Mouse (Mus musculus): Measurements from ENCODE around the gene Sugt1. TPM values are rescaled to one million over a fixed set of nuclear protein-coding genes. Genes with fewer than 3 reads are reported as not detected.

Gene Sugt1
- polyA plus RNA-seq, 1 experiment from 2014 or later = 91.2 TPM

DNA sequence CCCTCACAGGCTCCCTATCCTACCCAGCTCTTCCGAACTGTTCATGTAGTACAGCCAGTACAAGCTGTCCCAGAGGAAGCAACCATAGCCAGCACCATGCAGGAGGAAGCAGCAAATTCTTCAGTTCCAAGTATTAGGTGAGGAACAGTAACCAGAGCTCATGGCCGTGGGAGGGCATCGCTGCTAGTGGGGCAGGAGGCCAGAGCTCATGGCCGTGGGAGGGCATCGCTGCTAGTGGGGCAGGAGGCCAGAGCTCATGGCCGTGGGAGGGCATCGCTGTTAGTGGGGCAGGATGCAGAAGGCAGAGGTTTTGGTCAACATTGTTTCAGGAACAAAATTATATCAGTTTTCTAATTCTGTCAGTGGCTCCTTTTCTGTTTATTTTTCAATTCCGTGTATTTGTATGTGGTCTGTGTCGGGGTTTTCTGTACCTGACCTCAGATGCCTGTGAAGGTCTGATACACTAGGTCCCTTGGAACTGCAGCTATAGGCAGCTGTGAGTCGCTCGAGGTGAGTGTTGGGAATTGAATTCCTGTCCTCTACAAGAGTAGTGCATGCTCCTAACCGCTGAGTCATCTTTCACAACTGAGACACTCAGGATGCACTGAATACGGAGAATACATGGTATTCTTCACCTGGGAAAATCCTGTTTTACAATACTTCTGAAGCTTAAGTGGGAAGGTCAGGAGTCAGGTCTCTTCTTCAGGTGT lies 13.9 kb upstream of the Sugt1 start:
- no peak for ATAC-seq
- Histone ChIP-seq H3K36me3 (ENCODE audit: control insufficient read depth, insufficient read depth, low read length) (peaks cover 2% of the 10 kb centered on the region; the same call in 1 of the 2 replicates), H3K4me2 (ENCODE audit: low read length) (no peak overlapping the region), H3K4me1 (ENCODE audit: control insufficient read depth, insufficient read depth, low read depth, low read length) (no peaks in the 10 kb centered on the region), H3K9ac (ENCODE audit: low read depth, low read length) (no peak overlapping the region), H3K27ac (ENCODE audit: low read depth, low read length) (no peak overlapping the region), H3K9me3 (ENCODE audit: control insufficient read depth, low read length) (no peaks in the 10 kb centered on the region), H3K27me3 (replicated peaks; ENCODE audit: control insufficient read depth, insufficient read depth, low read length) (no peaks in the 10 kb centered on the region), H3K4me3 (ENCODE audit: low read length) (no peak overlapping the region)
- 93% methylated on average over 13 of the region's 13 CpGs for WGBS

DNA sequence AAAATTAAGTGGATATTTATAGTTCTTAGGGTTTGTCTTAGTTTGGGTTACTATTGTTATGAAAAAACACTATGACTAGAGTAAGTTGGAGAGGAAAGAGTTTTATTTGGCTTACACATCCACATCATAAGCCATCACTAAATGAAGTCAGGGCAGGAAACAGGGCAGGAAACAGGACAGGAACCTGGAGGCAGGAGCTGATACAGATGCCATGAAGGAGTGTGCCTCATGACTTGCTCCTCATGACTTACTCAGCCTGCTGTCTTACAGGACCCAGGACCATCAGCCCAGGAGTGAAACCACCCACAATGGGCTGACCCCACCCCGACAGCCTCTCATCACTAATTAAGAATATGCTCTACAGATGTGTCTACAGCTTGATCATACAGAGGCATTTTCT lies 13.1 kb upstream of the Sugt1 start:
- Histone ChIP-seq H3K27me3 (replicated peaks; ENCODE audit: control insufficient read depth, insufficient read depth, low read length) (no peaks in the 10 kb centered on the region), H3K9ac (ENCODE audit: low read depth, low read length) (no peak overlapping the region), H3K4me2 (ENCODE audit: low read length) (no peak overlapping the region), H3K4me1 (ENCODE audit: control insufficient read depth, insufficient read depth, low read depth, low read length) (no peaks in the 10 kb centered on the region), H3K9me3 (ENCODE audit: control insufficient read depth, low read length) (no peaks in the 10 kb centered on the region), H3K4me3 (ENCODE audit: low read length) (no peak overlapping the region), H3K36me3 (ENCODE audit: control insufficient read depth, insufficient read depth, low read length) (peaks cover 2% of the 10 kb centered on the region; the same call in 1 of the 2 replicates), H3K27ac (ENCODE audit: low read depth, low read length) (no peak overlapping the region)
- WGBS = 95% methylated on average over 1 of the region's 1 CpGs
- no peak for ATAC-seq

GRCm38 (mm10) chr14:79583526-79584245 lies 3.8 kb upstream of the Sugt1 start:
- ATAC-seq = no peak
- H3K9me3 ChIP-seq (ENCODE audit: control insufficient read depth, low read length) = no peaks in the 10 kb centered on the region
- no peak overlapping the region for H3K27ac ChIP-seq (ENCODE audit: low read depth, low read length)
- no peaks in the 10 kb centered on the region for H3K27me3 ChIP-seq (replicated peaks; ENCODE audit: control insufficient read depth, insufficient read depth, low read length)
- peaks cover 6% of the 10 kb centered on the region for H3K4me1 ChIP-seq (ENCODE audit: control insufficient read depth, insufficient read depth, low read depth, low read length)
- 77% methylated on average over 5 of the region's 5 CpGs for WGBS
- H3K9ac ChIP-seq (ENCODE audit: low read depth, low read length) = no peak overlapping the region
- no peaks in the 10 kb centered on the region for H3K36me3 ChIP-seq (ENCODE audit: control insufficient read depth, insufficient read depth, low read length)
- H3K4me2 ChIP-seq (ENCODE audit: low read length) = no peak overlapping the region
- no peak overlapping the region for H3K4me3 ChIP-seq (ENCODE audit: low read length)

DNA sequence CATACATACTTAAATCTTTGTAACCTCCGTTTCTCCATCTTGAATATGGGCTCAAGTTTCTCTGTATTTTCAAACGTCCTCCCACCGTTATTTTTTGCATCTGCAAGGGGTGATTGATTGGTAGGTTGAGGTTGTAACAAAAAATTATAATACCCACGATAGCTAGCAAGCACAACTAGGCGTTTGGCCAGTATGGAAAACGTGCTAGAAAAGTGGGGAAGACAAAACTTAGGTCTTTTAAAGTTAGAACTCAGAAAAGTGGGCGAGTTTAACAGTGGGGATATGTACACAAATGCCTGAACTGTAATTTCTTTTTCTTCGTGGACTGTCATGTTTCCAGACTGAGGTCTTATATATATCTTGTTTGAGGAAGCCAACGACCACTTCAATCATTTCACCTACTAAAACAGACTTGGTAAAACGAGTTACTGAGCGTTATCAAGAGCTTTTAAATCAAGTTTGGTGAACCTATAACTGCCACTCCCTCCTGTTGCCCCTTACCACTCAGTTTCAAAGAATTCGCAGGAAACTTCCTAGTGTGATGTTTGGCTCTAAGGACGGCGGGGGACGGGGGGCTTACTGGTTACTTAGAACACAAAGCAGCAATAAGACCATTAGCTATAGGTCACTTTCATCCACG lies 872 bp upstream of the Sugt1 start:
- Histone ChIP-seq H3K4me2 (ENCODE audit: low read length) (peak overlapping the region; percentile 68), H3K4me3 (ENCODE audit: low read length) (peak overlapping the region; percentile 73), H3K9me3 (ENCODE audit: control insufficient read depth, low read length) (no peaks in the 10 kb centered on the region), H3K4me1 (ENCODE audit: control insufficient read depth, insufficient read depth, low read depth, low read length) (peaks cover 20% of the 10 kb centered on the region), H3K9ac (ENCODE audit: low read depth, low read length) (peak overlapping the region; percentile 82), H3K27ac (ENCODE audit: low read depth, low read length) (peak overlapping the region; percentile 99), H3K36me3 (ENCODE audit: control insufficient read depth, insufficient read depth, low read length) (no peaks in the 10 kb centered on the region), H3K27me3 (replicated peaks; ENCODE audit: control insufficient read depth, insufficient read depth, low read length) (no peaks in the 10 kb centered on the region)
- ATAC-seq = no peak
- WGBS = 37% methylated on average over 16 of the region's 16 CpGs

DNA sequence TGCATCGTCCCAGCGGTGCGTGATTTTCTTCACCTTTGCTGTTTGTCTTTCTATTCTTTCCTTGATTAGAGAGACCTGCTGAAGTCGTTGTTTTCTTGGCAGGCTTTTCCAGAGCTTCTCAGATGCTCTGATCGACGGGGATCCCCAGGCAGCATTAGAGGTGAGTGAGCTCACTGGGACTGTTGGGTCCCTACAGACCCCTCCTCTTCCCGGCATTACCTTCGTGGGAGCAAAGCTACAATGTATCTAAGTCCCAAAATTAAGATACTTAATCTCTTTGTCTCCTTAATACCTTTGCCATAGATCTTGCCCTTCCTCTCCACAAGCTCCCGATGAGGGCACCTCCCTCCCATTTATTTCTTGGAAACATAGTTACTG lies 350 bp downstream of the Sugt1 start:
- H3K4me3 ChIP-seq (ENCODE audit: low read length) = peak overlapping the region; percentile 73
- peak overlapping the region; percentile 99 for H3K27ac ChIP-seq (ENCODE audit: low read depth, low read length)
- H3K36me3 ChIP-seq (ENCODE audit: control insufficient read depth, insufficient read depth, low read length) = no peaks in the 10 kb centered on the region
- WGBS = under 1% methylated on average over 9 of the region's 9 CpGs
- peaks cover 20% of the 10 kb centered on the region for H3K4me1 ChIP-seq (ENCODE audit: control insufficient read depth, insufficient read depth, low read depth, low read length)
- H3K9me3 ChIP-seq (ENCODE audit: control insufficient read depth, low read length) = no peaks in the 10 kb centered on the region
- peak overlapping the region; percentile 69 for H3K4me2 ChIP-seq (ENCODE audit: low read length)
- ATAC-seq = peak; percentile 38
- H3K9ac ChIP-seq (ENCODE audit: low read depth, low read length) = peak overlapping the region; percentile 73
- no peaks in the 10 kb centered on the region for H3K27me3 ChIP-seq (replicated peaks; ENCODE audit: control insufficient read depth, insufficient read depth, low read length)

DNA sequence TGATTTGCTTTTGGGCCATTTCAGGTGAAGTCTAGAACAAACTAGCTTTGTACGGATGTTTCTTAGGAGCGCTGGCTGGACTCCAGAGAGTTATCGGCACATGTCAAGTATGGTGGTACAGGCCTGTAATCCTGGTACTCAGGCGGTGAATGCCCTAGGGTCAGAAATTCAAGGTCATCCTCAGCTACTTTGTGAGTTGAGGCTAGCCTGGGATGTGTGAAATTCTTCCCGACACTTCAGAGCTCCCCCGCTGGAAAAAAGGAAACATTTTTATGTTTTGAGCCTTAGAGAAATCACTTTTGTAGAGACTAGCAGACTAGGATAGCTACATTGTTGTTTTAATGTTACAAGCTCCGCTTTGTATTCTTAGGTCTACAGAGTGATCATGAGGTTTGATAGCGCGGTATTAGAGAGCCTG lies 1.1 kb downstream of the Sugt1 start:
- Histone ChIP-seq H3K4me1 (ENCODE audit: control insufficient read depth, insufficient read depth, low read depth, low read length) (peaks cover 20% of the 10 kb centered on the region), H3K4me3 (ENCODE audit: low read length) (peak overlapping the region; percentile 73), H3K36me3 (ENCODE audit: control insufficient read depth, insufficient read depth, low read length) (no peaks in the 10 kb centered on the region), H3K27ac (ENCODE audit: low read depth, low read length) (no peak overlapping the region), H3K4me2 (ENCODE audit: low read length) (peak overlapping the region; percentile 69), H3K27me3 (replicated peaks; ENCODE audit: control insufficient read depth, insufficient read depth, low read length) (no peaks in the 10 kb centered on the region), H3K9ac (ENCODE audit: low read depth, low read length) (peak overlapping the region; percentile 73), H3K9me3 (ENCODE audit: control insufficient read depth, low read length) (no peaks in the 10 kb centered on the region)
- no peak for ATAC-seq
- WGBS = 85% methylated on average over 9 of the region's 9 CpGs

DNA sequence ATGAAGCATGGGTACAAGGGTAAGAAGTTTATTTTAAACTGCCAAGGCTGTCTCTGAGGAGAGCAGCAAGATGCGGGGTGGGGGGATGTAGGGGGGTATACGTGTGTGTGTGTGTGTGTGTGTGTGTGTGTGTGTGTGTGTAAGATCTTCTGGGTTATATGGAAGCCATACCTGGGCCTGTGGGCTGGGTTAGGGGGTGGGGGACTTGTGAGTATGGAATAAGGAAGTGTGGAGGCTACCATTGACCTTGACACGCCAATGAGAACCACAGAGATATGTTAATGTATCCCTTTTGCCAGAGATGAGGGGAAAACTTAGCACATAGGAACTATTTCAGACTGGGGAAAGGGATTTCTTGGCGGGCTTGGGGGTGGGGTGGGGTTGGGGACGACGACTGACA lies 1.9 kb downstream of the Sugt1 start:
- WGBS = 91% methylated on average over 6 of the region's 6 CpGs
- peaks cover 20% of the 10 kb centered on the region for H3K4me1 ChIP-seq (ENCODE audit: control insufficient read depth, insufficient read depth, low read depth, low read length)
- no peak for ATAC-seq
- H3K4me2 ChIP-seq (ENCODE audit: low read length) = no peak overlapping the region; the same call in 1 of the 2 replicates
- no peaks in the 10 kb centered on the region for H3K36me3 ChIP-seq (ENCODE audit: control insufficient read depth, insufficient read depth, low read length)
- no peaks in the 10 kb centered on the region for H3K9me3 ChIP-seq (ENCODE audit: control insufficient read depth, low read length)
- H3K27ac ChIP-seq (ENCODE audit: low read depth, low read length) = no peak overlapping the region
- H3K4me3 ChIP-seq (ENCODE audit: low read length) = no peak overlapping the region
- no peak overlapping the region for H3K9ac ChIP-seq (ENCODE audit: low read depth, low read length)
- H3K27me3 ChIP-seq (replicated peaks; ENCODE audit: control insufficient read depth, insufficient read depth, low read length) = no peaks in the 10 kb centered on the region

GRCm38 (mm10) chr14:79590916-79591315 lies 3.4 kb downstream of the Sugt1 start:
- H3K9me3 ChIP-seq (ENCODE audit: control insufficient read depth, low read length) = no peaks in the 10 kb centered on the region
- no peak overlapping the region for H3K4me3 ChIP-seq (ENCODE audit: low read length)
- H3K27ac ChIP-seq (ENCODE audit: low read depth, low read length) = no peak overlapping the region
- WGBS = 96% methylated on average over 8 of the region's 8 CpGs
- no peak for ATAC-seq
- no peak overlapping the region for H3K4me2 ChIP-seq (ENCODE audit: low read length)
- H3K4me1 ChIP-seq (ENCODE audit: control insufficient read depth, insufficient read depth, low read depth, low read length) = peaks cover 20% of the 10 kb centered on the region
- no peak overlapping the region for H3K9ac ChIP-seq (ENCODE audit: low read depth, low read length)
- H3K27me3 ChIP-seq (replicated peaks; ENCODE audit: control insufficient read depth, insufficient read depth, low read length) = no peaks in the 10 kb centered on the region
- no peaks in the 10 kb centered on the region for H3K36me3 ChIP-seq (ENCODE audit: control insufficient read depth, insufficient read depth, low read length)

GRCm38 (mm10) chr14:79591611-79592010 lies 4.1 kb downstream of the Sugt1 start:
- Histone ChIP-seq H3K36me3 (ENCODE audit: control insufficient read depth, insufficient read depth, low read length) (no peaks in the 10 kb centered on the region), H3K9me3 (ENCODE audit: control insufficient read depth, low read length) (no peaks in the 10 kb centered on the region), H3K27ac (ENCODE audit: low read depth, low read length) (no peak overlapping the region), H3K27me3 (replicated peaks; ENCODE audit: control insufficient read depth, insufficient read depth, low read length) (no peaks in the 10 kb centered on the region), H3K4me2 (ENCODE audit: low read length) (no peak overlapping the region), H3K4me1 (ENCODE audit: control insufficient read depth, insufficient read depth, low read depth, low read length) (peaks cover 20% of the 10 kb centered on the region), H3K4me3 (ENCODE audit: low read length) (no peak overlapping the region), H3K9ac (ENCODE audit: low read depth, low read length) (no peak overlapping the region)
- 93% methylated on average over 2 of the region's 2 CpGs for WGBS
- no peak for ATAC-seq

Data from hindbrain, embryonic 16.5 days (tissue).